Mouse (Mus musculus) layer of hippocampus, adult 9-10 months (tissue): ENCODE results near the gene Fbxo27.

Experiments
- DNase-seq: peaks from one replicate; pipeline ENCODE4 v3.0.0; 2022; ENCODE audit warnings: low spot score

The Fbxo27 gene

DNA sequence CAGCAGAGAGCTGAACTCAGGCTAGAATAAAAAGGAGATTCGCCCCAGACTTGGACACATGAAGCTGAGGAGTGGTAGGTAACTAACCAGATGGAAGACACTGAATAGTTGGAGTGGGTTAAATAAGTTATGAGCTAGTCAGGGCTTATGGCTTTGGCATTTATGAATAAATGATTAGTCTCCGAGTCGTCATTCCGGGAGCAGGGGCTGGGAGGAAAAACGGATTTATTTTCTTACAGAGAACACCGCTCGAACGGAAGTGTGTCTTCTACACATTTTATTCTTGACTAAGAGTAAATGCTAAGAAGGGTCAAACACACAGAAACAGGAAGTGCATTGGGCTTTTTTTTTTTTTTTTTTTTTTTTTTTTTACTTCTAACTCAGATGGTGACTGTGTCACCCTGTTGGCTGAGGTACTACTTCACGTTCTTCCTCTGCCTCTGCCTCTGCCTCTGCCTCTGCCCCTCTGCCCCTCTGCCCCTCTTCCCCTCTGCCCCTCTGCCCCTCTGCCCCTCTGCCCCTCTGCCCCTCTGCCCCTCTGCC is 10.0 kb downstream of the Fbxo27 start:
- no peak for DNase-seq

DNA sequence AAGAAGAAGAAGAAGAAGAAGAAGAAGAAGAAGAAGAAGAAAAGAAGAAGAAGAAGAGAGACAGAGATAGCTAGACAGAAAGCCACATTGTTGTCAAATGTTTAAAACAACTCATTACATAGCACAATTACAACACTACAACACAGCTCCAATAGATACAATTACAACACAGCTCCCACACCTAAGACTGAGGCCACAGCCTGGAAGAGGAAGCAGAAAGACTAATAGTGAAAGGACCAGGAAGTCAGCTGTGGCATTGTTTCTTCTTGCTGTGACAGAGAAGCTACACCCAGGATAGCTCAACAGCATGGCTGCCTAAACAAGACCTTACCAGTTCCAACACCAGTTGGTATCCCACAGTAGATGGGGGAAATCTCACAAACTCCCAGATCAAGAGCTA is 16.8 kb downstream of the Fbxo27 start:
- no peak for DNase-seq

DNA sequence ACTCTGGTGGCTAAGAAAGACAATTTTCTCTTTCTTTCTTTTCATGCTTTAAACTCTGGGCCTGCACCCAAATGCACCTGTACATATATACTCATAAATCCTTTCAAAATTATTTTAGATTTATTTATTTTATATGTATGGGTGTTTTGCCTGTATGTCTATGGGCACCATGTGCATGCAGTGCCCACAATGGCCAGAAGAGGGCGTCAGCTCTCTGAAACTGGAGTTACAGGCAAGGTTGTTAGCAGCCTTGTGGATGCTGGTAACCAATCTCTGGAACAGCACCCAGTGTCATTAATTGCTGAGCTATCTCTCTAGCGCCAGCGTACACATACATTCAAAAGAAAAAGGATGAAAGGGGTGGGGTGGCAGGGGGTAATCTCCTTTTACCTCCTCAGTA is 18.3 kb downstream of the Fbxo27 start:
- DNase-seq: no peak

DNA sequence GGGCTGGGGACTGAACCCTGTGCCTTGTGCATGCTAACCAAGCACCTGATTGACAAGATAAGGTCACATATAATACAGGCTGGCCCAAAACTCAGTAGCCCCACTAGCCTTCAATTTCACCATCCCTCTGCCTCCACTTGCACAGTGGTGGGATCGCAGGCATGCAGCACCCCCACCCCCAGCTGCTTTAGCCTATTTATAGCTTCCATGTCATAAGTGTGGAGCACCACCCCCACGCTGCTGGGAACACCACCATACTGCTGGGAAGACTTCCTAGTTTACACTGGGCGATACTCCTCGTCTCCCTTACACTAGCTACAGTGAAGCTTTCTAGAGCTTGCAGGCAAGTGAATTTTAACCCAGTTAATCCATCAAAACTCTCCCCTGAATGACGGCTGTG is 22.0 kb downstream of the Fbxo27 start:
- no peak for DNase-seq

DNA sequence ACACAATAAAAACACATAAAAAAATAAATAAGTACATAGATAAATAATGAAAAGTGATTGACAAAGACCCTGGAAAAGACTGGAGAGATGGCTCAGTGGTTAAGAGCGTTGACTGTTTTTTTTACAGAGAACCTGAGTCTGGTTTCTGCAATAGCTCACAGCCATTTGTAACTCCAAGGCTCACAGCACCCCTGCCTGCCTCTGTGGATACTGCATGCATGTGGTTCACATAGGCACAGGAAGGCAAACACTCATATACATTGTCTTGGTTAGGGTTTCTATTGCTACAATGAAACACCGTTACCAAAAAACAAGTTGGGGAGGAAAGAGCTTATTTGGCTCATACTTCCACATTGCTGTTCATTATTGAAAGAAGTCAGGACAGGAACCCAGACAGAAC is 22.9 kb downstream of the Fbxo27 start:
- DNase-seq: no peak

- no peak for DNase-seq
Measured at GRCm38 (mm10) chr7:28716590-28717281, 24.1 kb downstream of the Fbxo27 start, which contains the start of gene Fbxo17. Gene Fbxo17 (plus strand): TSS chr7:28716804.

- DNase-seq: no peak
Measured at GRCm38 (mm10) chr7:28717726-28718125, 25.1 kb downstream of the Fbxo27 start.

DNA sequence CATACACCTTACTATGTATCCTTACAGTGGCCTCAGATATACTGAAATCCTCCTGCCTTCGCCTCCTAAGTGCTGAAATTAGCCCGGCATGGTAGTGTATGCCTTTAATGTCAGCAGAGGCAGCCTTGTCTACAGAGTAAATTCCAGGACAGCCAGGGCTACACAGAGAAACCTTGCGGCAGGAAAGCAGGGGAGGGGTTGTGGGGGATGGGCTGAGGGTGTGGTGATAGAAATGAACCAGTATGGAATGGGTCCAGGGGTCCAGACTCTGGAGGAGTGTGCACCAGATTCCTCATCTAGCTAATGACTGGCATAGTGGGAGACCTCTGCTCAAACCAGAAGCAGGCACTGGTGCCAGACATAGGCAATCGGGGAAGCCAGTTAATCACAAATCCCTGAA is 26.5 kb downstream of the Fbxo27 start:
- DNase-seq: no peak

GRCm38 (mm10) chr7:28719650-28720049 is 27.0 kb downstream of the Fbxo27 start:
- no peak for DNase-seq

GRCm38 (mm10) chr7:28720753-28721537 is 28.3 kb downstream of the Fbxo27 start:
- DNase-seq: no peak

GRCm38 (mm10) chr7:28722079-28722478 is 29.4 kb downstream of the Fbxo27 start:
- DNase-seq: no peak

GRCm38 (mm10) chr7:28724613-28725012 is 32.0 kb downstream of the Fbxo27 start:
- DNase-seq: no peak

DNA sequence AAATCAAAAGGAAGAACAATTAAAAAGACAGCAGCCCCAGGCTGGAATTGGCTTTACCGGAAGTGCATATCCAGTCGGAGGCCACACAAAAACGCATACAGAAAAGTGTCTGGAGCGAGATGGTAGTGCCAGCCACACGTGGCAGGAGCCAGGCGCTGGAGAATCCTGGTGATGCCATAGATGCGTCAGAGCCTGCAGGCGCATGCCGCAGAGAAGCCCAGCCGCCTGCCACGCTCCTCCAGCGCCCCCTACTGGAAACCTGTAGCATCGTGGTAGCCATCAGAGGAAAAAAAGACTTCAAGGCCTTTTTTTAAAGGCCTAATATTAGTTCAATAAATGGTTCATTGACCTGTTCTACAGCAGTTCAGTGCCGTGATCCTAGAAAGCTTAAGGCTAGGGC is 34.0 kb downstream of the Fbxo27 start:
- DNase-seq: peak; percentile 68

DNA sequence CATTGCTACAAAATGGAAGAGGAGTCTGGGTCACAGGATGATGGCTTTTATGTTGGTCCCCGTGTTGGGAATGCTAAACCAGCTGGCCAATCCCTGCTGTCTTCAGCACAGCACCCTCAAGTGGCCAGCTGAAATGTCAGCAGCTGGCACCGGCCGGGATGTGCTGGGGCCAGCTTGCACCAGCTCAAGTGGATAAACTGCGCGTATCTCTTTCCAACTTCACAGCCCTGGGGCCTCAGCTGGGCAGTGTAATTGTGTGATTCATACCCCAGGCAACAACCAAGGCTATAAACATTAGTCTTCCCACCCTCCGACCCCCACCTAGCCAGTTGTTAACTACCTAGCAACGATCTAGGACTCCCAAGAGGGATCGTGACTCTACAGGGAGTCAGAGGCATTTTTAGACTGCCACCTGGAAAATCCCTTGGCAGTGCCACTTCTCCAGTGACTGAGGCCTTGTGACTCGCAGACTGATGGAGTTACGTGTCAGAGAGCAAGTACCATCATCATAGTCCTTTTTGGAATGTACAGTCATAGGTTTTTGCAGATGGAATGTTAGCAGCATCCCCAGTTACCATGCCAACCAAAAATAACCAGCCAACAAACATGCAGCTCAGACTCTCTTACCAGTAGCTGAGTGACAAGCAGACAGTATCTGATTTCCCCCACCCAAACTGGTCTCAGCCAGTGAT is 35.1 kb downstream of the Fbxo27 start:
- peak; percentile 44 for DNase-seq

- DNase-seq: no peak
Measured at GRCm38 (mm10) chr7:28732341-28733142, 39.9 kb downstream of the Fbxo27 start.

DNA sequence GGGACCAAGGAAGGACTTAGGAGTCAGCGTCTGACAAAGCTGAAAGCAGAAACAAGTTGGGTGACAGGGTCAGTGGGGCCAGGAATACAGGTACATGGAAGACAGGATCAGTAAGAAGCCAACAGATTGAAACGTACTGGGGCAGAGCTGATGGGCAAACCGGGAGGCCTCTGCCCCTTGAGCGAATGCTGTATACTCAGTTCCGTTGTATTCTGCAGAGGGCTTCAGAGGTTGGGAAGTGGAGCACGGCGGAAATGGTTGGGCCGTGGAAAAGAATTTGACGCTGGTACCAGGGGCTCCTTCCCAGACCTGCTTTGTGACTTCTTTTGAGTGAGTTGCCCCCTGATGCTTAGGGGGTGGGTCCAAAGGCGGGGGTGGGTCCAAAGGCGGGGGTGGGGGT is 40.6 kb downstream of the Fbxo27 start:
- DNase-seq: no peak

DNA sequence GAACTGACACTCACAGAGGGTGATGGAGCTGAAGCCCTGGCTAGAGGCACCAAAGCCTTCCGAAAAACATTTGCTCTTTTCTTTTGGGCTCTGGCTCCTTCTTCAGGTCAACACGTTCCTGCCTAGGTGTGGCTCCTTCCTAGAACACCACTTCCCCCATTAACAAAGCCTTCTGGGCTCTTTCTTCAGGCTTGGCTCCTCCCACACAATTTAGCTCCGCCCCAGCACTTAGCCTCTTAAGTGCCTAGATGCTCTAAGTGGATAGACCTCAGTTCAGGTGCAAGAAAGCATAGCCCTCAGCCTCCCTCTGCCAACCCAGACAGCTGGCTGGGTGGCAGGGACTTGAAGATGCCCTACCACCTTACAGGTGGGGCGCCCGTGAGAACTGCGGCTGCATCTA is 43.1 kb downstream of the Fbxo27 start:
- DNase-seq: no peak

- DNase-seq: no peak
Measured at GRCm38 (mm10) chr7:28739829-28740228, 47.2 kb downstream of the Fbxo27 start.

DNA sequence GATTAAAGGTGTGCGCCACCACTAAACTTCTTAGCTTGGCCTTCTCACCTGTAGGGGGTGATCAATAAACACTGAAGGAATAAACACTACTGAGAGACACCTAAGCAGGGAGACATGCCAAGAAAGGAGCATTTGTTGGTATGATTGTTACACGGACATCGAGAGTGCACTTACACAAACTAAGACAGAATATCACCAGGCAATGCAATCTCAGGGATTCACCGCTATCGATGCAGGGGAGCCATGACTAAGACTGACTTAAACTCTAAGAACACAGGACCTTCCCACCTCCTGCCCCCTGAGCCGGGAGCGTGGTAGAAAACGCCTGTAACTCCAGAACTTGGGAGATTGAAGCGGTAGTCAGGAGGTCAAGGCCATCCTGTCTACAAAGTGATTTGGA is 48.3 kb downstream of the Fbxo27 start:
- DNase-seq: no peak

DNA sequence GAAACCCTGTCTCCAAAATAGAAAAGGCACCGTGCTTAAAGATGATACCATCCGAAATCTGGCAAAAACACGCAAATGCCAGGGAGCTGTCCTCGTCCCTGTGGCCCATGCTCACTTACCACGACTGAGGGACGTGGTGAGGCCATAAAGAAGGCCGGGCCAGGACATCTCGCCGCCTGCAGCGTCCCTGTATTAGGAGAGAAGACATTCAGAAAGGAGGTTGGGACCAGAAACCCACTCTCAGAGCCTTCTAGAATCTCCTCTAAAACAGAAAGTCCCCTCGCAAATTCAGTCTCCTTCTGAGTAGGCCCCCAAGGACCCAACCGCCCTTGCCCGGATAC is 48.7 kb downstream of the Fbxo27 start:
- no peak for DNase-seq

- DNase-seq: peak; percentile 99
Measured at GRCm38 (mm10) chr7:28741709-28742438, 49.2 kb downstream of the Fbxo27 start, which contains the start of the genes Mrps12 and Sars2. Gene Mrps12 (minus strand): TSS chr7:28741820. Gene Sars2 (plus strand): TSS chr7:28741992.
